Mouse (Mus musculus): ENCODE results near the gene Ggps1.
"Not testable (repeated sequence)": the region's sequence is repeated elsewhere in the genome, so short reads cannot be mapped to it uniquely, and the experiment has no call there.

The Ggps1 gene

DNA sequence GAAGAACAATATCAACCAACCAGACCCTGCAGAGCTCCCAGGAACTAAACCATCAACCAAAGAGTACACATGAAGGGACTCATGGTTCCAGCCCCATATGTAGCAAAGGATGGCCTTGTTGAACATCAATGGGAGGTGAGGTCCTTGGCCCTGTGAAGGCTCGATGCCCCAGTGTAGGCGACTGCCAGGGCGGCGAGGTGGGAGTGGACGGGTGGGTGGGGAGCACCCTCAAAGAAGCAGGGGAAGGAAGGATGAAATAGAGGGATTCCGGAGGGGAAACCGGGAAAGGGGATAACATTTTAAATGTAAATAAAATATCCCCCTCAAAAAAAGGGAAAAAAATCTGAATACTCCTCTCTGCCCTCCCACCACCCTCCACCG, 24.4 kb downstream of the Ggps1 start:
- DNase-seq (ENCODE audit: extremely low spot score), result no peak

- no peak for DNase-seq (ENCODE audit: extremely low spot score)
Observed at GRCm38 (mm10) chr13:14035875-14036630, 27.2 kb downstream of the Ggps1 start.

- not testable (repeated sequence) for DNase-seq (ENCODE audit: extremely low spot score)
Observed at GRCm38 (mm10) chr13:14035352-14035751, 27.9 kb downstream of the Ggps1 start.

DNA sequence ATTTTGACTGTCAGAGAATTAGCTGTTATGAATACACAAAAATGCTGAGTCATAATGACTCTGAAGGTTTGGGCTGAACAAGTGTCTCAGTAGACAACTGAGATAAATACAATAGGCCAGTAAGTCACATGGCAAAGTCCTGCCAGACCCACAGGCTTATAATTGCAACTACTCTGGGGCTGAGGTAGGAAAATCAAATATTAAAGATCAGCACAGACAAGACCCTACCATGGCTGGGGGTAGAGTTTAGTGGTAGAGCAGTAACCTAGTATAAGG, 29.3 kb downstream of the Ggps1 start:
- DNase-seq (ENCODE audit: extremely low spot score), result no peak

DNA sequence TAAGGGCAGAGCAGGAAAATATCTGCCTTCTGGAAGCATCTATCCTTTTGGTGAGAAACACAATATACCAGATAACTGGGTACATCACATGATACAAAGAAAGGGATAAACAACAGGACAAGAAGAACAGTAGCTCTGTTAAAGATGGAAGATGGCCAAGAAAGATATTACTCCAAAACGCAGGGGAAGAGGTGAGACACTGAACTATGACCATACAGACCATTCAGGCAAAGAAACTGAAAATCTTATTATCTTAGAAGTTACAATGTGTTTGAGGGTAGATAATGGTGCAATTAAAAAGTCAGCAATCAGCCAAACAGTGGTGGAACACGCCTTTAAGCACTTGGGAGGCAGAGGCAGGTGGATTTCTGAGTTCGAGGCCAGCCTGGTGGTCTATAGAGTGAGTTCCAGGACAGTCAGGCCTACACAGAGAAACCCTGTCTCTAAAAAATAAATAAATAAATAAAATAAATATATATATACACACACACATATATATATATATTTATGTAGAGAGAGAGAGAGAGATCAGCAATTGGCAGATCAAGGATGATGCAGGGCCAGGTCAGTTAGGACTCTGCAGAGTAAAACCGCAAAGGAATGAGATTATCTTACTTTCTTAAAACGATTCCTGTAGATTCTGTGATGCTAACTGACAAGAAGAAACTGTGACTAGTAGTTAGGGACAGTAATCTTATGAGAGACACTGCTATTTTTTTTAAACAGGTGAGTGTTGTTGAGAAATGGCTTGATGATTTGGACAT, 29.8 kb downstream of the Ggps1 start:
- no peak for DNase-seq (ENCODE audit: extremely low spot score)

GRCm38 (mm10) chr13:14026154-14026820, 37.0 kb downstream of the Ggps1 start:
- DNase-seq (ENCODE audit: extremely low spot score), result no peak

DNA sequence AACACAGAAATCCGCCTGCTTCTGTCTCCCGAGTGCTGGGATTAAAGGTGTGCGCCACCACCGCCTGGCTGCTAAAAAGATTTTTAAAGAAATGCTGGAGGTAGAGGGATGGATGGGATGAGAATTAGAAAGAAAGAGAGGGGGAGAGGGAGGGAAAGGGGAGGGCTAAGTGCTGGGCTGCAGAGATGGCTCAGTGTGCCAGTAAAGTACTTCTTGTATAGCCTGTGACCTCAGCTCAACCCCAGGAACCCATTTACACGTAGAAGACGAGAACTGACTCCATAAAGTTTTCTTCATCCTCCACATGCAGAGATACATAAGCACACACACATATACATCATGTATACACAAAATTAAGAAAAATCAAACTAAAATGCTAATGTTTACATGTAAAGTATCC, 37.7 kb downstream of the Ggps1 start:
- no peak for DNase-seq (ENCODE audit: extremely low spot score)

GRCm38 (mm10) chr13:14021417-14021816, 41.9 kb downstream of the Ggps1 start:
- DNase-seq (ENCODE audit: extremely low spot score), result not testable (repeated sequence)

GRCm38 (mm10) chr13:14018852-14019251, 44.4 kb downstream of the Ggps1 start:
- no peak for DNase-seq (ENCODE audit: extremely low spot score)

GRCm38 (mm10) chr13:14018283-14018682, 45.0 kb downstream of the Ggps1 start:
- no peak for DNase-seq (ENCODE audit: extremely low spot score)

DNA sequence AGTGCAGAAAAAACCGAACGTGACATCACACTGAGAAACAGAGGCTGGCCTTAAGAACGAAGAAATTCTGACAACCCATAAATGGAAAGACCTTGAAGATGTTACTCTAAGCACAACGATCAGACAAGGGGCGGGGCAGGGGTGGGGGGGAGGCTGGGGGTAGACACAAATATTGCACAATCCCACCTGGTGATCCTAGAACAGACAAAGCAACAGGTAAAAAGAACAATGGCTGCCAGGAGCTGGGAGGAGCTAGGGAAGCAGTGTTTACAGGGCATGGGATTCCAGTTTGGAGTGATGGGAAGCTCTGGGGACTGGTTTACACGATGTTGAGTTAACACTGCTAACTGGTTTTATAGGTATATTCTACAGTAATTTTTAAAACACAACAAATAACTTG, 47.7 kb downstream of the Ggps1 start:
- no peak for DNase-seq (ENCODE audit: extremely low spot score)

DNA sequence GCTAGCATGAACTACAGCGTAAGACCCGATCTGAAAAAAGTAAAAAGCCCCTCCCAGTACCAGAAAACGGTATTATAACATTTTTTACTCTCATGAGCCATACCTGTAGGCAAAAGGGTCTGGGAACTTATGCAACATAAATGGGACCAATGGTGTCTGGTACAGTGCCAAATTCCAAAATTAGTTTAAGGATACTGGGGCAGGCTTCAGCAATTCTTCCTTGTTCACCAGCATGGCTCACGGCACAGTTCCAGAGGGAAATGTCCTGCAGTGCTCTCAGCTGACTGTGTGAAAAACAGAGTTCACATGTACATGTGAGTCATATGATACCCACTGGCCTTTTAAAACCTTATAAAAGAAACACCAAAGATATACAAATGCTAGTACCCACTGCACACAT, 48.7 kb downstream of the Ggps1 start:
- no peak for DNase-seq (ENCODE audit: extremely low spot score)

DNA sequence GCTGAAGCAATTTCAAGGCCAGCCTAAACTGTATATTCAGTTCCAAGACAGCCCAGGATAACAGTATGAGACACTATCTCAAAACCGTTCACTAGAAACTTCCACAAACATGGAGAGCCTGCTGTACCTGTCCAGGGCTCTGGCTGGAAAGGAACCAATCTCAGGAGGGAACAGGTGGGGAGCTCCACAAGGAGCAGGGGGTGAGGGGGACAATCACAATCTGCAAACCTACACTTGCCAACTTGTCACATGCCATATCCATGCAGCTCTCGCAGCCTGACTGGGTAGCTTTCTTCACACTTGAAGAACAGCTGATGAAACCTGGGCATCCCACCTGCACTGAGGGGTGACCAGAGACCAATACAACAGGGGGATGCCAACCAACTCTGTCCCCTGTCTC, 49.3 kb downstream of the Ggps1 start:
- DNase-seq (ENCODE audit: extremely low spot score), result no peak

GRCm38 (mm10) chr13:14011454-14011995, 51.8 kb downstream of the Ggps1 start:
- DNase-seq (ENCODE audit: extremely low spot score), result no peak

DNA sequence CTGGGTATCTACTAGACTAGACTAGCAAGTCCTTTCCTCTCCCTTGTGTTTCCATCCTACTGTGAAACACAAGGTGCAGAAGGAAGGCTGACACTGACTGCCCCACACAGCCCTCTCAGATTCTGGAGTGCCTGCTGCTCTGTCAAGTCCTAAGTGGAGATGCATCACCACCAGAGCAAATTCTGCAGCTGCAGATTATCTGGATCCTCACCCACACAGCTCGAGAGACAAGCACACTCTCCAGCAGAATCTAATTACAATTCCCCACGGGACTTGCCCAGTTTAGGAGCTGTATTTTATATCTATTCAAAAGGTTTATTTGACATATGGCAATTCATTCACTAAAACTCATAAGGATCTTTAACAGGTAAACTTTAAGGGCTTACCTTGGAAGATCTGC, 57.2 kb downstream of the Ggps1 start:
- no peak for DNase-seq (ENCODE audit: extremely low spot score)

GRCm38 (mm10) chr13:14004999-14005398, 58.3 kb downstream of the Ggps1 start:
- no peak for DNase-seq (ENCODE audit: extremely low spot score)

- no peak for DNase-seq (ENCODE audit: extremely low spot score)
Observed at GRCm38 (mm10) chr13:14004086-14004485, 59.2 kb downstream of the Ggps1 start.

GRCm38 (mm10) chr13:14002706-14003105, 60.6 kb downstream of the Ggps1 start:
- DNase-seq (ENCODE audit: extremely low spot score), result no peak

Measured in embryo, embryonic 9.5 days (tissue).